Mouse (Mus musculus) hindbrain, embryonic 16.5 days (tissue): Measurements from ENCODE around the gene Gm40193. TPM values are rescaled to one million over a fixed set of nuclear protein-coding genes. Genes with fewer than 3 reads are reported as not detected.

Experiments used
- ATAC-seq: fragments of 200-750 bp; cut with Nextera tagmentation; 2 replicates; pipeline ENCODE4 v1.8.0; 2017; ENCODE audit warnings: moderate TSS enrichment, moderate library complexity
- H3K27ac ChIP-seq: fragments of 300-500 bp; sonication (generic); 2 replicates; pipeline ENCODE4 v1.5.1; 2014; ENCODE audit warnings: low read depth, mild to moderate bottlenecking, control low read depth, low read length, moderate library complexity
- H3K27me3 ChIP-seq: fragments of 300-500 bp; sonication (generic); replicated peaks from 2 replicates; pipeline ENCODE4 v1.6.1; 2014; ENCODE audit warnings: low read length; ENCODE audit not compliant: control insufficient read depth, insufficient read depth
- H3K36me3 ChIP-seq: fragments of 300-500 bp; sonication (generic); 2 replicates; pipeline ENCODE4 v1.6.1; 2014; ENCODE audit warnings: mild to moderate bottlenecking, low read length, moderate library complexity, mixed read lengths; ENCODE audit not compliant: control insufficient read depth, insufficient read depth
- H3K4me1 ChIP-seq: fragments of 300-500 bp; sonication (generic); 2 replicates; pipeline ENCODE4 v1.6.1; 2014; ENCODE audit warnings: low read depth, low read length; ENCODE audit not compliant: control insufficient read depth, insufficient read depth
- H3K4me2 ChIP-seq: fragments of 300-500 bp; sonication (generic); 2 replicates; pipeline ENCODE4 v1.6.1; 2014; ENCODE audit warnings: mild to moderate bottlenecking, low read length, control low read depth, moderate library complexity
- H3K4me3 ChIP-seq: fragments of 300-500 bp; sonication (generic); 2 replicates; pipeline ENCODE4 v1.5.1; 2014; ENCODE audit warnings: mild to moderate bottlenecking, low read length, control low read depth, moderate library complexity
- H3K9ac ChIP-seq: fragments of 300-500 bp; sonication (generic); 2 replicates; pipeline ENCODE4 v1.6.1; 2014; ENCODE audit warnings: low read depth, mild to moderate bottlenecking, control low read depth, low read length, moderate library complexity
- H3K9me3 ChIP-seq: fragments of 300-500 bp; sonication (generic); 2 replicates; pipeline ENCODE4 v1.6.1; 2014; ENCODE audit warnings: mild to moderate bottlenecking, low read length, moderate library complexity; ENCODE audit not compliant: control insufficient read depth
- WGBS: fragments of 180-500 bp; shearing (Covaris S2); extraction: QIAGEN DNeasy Blood & Tissue Kit; methylation state at CpG from one replicate; pipeline ENCODE4 v1.1.7; 2014; 5-methylcytosine and 5-hydroxymethylcytosine counted together
- polyA plus RNA-seq: library from polyadenylated mRNA; unstranded; fragments of >200 nt; fragmentation: Nextera tagmentation; extraction: Ambion mirVana; gene quantifications from 2 replicates; pipeline ENCODE4 v1.2.1, GENCODE M21; 2015

Gm40193 gene
- polyA plus RNA-seq, 1 experiment from 2014 or later = not detected

DNA sequence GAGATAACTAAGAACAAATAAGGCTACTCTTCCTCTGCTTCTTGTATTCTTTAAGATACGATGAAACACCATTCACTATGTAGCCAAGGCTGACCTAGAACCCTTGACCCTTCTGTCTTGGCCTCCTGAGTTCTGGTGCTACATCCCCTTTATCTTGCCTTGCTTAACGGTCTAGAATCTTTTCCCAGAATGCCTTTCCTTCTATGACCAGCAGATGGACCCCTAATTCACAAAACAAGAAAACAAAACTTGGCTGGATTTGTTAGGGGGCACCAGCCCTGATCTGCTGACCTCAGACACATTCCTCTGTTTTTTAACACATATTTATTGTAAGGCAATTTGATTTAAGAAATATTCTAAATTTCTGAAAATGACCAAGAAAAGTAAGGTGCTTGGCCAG lies 16.4 kb downstream of the Gm40193 start:
- Histone ChIP-seq H3K4me1 (peaks cover 2% of the 10 kb centered on the region; the same call in 1 of the 2 replicates), H3K27ac (no peak overlapping the region), H3K4me3 (no peak overlapping the region), H3K27me3 (peaks cover 3% of the 10 kb centered on the region; the same call in 1 of the 2 replicates), H3K9ac (no peak overlapping the region), H3K36me3 (no peaks in the 10 kb centered on the region), H3K9me3 (no peaks in the 10 kb centered on the region), H3K4me2 (no peak overlapping the region)
- WGBS = 40% methylated on average over 2 of the region's 2 CpGs
- no peak for ATAC-seq

DNA sequence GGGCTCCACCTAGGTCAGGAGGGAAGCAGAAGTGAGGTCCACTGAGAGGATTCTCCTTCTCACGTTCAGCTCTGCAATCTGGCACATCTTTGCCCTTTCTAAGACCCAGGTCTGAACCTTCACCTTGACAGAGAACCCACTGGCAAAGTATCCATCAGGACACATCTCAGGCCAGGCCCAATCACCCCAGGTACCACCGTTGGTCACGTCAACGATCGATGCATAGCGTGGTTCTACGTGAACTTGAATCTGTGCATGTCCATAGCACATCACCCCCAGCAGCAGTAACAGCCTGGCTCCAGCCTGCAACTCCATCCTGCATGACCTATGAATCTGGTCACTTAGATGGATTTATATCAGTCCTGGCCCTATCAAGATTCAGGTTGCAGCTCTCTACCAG lies 18.5 kb downstream of the Gm40193 start, which contains the start of gene Vmo1:
Gene Vmo1, minus strand, starts transcription at position 329 of the 400 bp plus-strand sequence.
- no peak within 1 kb of the TSS for H3K4me2 ChIP-seq
- H3K9ac ChIP-seq = no peak within 1 kb of the TSS
- H3K36me3 ChIP-seq = no peaks in the 10 kb centered on the region
- 87% methylated on average over 7 of the region's 7 CpGs for WGBS
- peaks cover 4% of the 10 kb centered on the region; the same call in 1 of the 2 replicates for H3K27me3 ChIP-seq
- no peak within 1 kb of the TSS for H3K27ac ChIP-seq
- ATAC-seq = no peak
- H3K9me3 ChIP-seq = no peaks in the 10 kb centered on the region
- H3K4me3 ChIP-seq = no peak within 1 kb of the TSS
- H3K4me1 ChIP-seq = peaks cover 3% of the 10 kb centered on the region

- Histone ChIP-seq H3K9ac (no peak overlapping the region), H3K27me3 (peaks cover 2% of the 10 kb centered on the region; the same call in 1 of the 2 replicates), H3K27ac (no peak overlapping the region), H3K4me3 (no peak overlapping the region), H3K9me3 (no peaks in the 10 kb centered on the region), H3K4me1 (peaks cover 3% of the 10 kb centered on the region), H3K36me3 (no peaks in the 10 kb centered on the region), H3K4me2 (no peak overlapping the region)
- ATAC-seq = no peak
- 46% methylated on average over 11 of the region's 11 CpGs for WGBS
These were observed 19.2 kb downstream of the Gm40193 start for GRCm38 (mm10) chr11:70513520-70513919.

GRCm38 (mm10) chr11:70512709-70513342 lies 19.9 kb downstream of the Gm40193 start:
- Histone ChIP-seq H3K4me1 (peaks cover 3% of the 10 kb centered on the region), H3K36me3 (no peaks in the 10 kb centered on the region), H3K9ac (no peak overlapping the region), H3K9me3 (no peaks in the 10 kb centered on the region), H3K4me3 (no peak overlapping the region), H3K27me3 (peaks cover 4% of the 10 kb centered on the region; the same call in 1 of the 2 replicates), H3K27ac (no peak overlapping the region), H3K4me2 (no peak overlapping the region)
- WGBS = 82% methylated on average over 7 of the region's 7 CpGs
- ATAC-seq = no peak

- Histone ChIP-seq H3K4me3 (no peak overlapping the region), H3K36me3 (no peaks in the 10 kb centered on the region), H3K9ac (no peak overlapping the region), H3K4me1 (peaks cover 3% of the 10 kb centered on the region), H3K9me3 (no peaks in the 10 kb centered on the region), H3K27me3 (peaks cover 4% of the 10 kb centered on the region; the same call in 1 of the 2 replicates), H3K4me2 (no peak overlapping the region), H3K27ac (no peak overlapping the region)
- 91% methylated on average over 7 of the region's 7 CpGs for whole genome bisulfite sequencing
- no peak for ATAC-seq
These were observed 20.9 kb downstream of the Gm40193 start for GRCm38 (mm10) chr11:70511825-70512224.

GRCm38 (mm10) chr11:70511242-70511641 lies 21.5 kb downstream of the Gm40193 start:
- H3K9me3 ChIP-seq = no peaks in the 10 kb centered on the region
- no peak overlapping the region for H3K9ac ChIP-seq
- peaks cover 4% of the 10 kb centered on the region; the same call in 1 of the 2 replicates for H3K27me3 ChIP-seq
- H3K4me3 ChIP-seq = no peak overlapping the region
- ATAC-seq = no peak
- peaks cover 3% of the 10 kb centered on the region for H3K4me1 ChIP-seq
- no peaks in the 10 kb centered on the region for H3K36me3 ChIP-seq
- WGBS = 83% methylated on average over 2 of the region's 2 CpGs
- H3K4me2 ChIP-seq = no peak overlapping the region
- H3K27ac ChIP-seq = no peak overlapping the region

DNA sequence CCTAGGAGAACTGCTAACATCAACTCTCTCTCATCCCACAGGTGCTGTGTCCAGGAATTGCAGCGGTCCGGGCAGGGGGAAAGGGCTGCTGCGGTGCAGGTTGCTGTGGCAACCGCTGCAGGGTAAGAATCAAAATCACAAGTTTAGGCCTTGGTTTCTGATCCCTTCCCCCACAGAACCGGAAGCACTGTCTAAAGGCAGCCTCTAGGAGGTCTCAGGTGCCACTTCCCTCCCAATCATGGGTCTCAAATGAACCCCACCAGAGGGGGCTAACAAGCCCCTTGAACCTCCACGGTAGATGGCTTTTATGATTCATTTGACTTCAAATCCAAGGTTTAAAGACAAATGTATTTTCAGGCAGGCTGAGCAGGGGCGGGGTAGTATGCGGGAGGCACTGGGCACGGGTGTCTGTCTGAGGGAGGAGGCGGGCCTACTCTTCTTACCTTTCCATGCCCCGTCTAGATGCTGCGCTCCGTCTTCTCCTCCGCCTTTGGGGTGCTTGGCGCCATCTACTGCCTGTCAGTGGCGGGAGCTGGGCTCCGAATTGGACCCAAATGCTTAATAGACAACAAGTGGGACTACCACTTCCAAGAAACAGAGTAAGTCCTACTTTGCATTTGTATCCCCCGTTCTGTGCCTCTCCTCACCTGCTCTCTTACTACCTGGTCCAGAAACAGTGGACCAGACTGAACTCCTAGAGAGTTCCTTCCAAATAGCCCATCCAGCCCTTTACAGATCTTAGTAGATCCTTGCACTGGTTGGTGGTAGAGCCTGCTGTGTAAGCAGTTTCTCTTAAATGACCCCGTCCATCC lies 22.8 kb downstream of the Gm40193 start:
- Histone ChIP-seq H3K4me1 (peaks cover 3% of the 10 kb centered on the region), H3K36me3 (no peaks in the 10 kb centered on the region), H3K4me2 (peak overlapping the region; percentile 46), H3K27ac (no peak overlapping the region), H3K9me3 (no peaks in the 10 kb centered on the region), H3K9ac (peak overlapping the region; percentile 36), H3K4me3 (0 out of 2 replicates have a peak overlapping the region, but pooled peaks have one; percentile 15), H3K27me3 (peaks cover 4% of the 10 kb centered on the region; the same call in 1 of the 2 replicates)
- peak; percentile 79 for ATAC-seq
- WGBS = 10% methylated on average over 19 of the region's 19 CpGs

GRCm38 (mm10) chr11:70506962-70507515 lies 25.7 kb downstream of the Gm40193 start:
- WGBS = 78% methylated on average over 7 of the region's 7 CpGs
- H3K36me3 ChIP-seq = no peaks in the 10 kb centered on the region
- no peak overlapping the region for H3K4me2 ChIP-seq
- peaks cover 4% of the 10 kb centered on the region; the same call in 1 of the 2 replicates for H3K27me3 ChIP-seq
- H3K9ac ChIP-seq = no peak overlapping the region
- H3K27ac ChIP-seq = no peak overlapping the region
- H3K4me1 ChIP-seq = peaks cover 3% of the 10 kb centered on the region
- no peak overlapping the region for H3K4me3 ChIP-seq
- H3K9me3 ChIP-seq = no peaks in the 10 kb centered on the region
- ATAC-seq = no peak

DNA sequence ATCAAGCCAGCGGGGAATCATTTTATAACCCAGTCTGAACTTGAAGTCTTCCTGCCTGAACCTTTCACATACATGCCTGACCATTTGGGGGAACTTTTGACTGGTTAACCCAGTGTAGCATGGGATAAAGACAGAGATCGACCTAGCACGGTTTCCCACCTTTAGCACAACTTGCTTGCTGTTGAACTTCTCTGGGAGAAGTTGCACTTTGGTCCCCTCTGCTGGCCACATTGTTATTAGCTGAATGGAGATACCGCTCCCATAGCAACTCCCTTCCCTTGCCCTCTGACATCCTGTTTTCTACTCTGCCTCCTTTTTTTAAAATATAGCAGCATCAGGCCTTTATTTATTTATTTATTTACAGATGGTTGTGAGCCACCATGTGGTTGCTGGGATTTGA lies 26.4 kb downstream of the Gm40193 start:
- H3K4me1 ChIP-seq = peaks cover 3% of the 10 kb centered on the region
- ATAC-seq = no peak
- WGBS = 22% methylated on average over 4 of the region's 4 CpGs
- no peak overlapping the region for H3K27ac ChIP-seq
- no peak overlapping the region for H3K4me2 ChIP-seq
- peaks cover 4% of the 10 kb centered on the region; the same call in 1 of the 2 replicates for H3K27me3 ChIP-seq
- no peak overlapping the region for H3K9ac ChIP-seq
- H3K4me3 ChIP-seq = no peak overlapping the region
- H3K36me3 ChIP-seq = no peaks in the 10 kb centered on the region
- H3K9me3 ChIP-seq = no peaks in the 10 kb centered on the region
